Mouse (Mus musculus) cerebellum, postnatal 14 days (tissue): ENCODE measurements around the gene Tmem8.

ENCODE experiments used
- DNase-seq, 2 experiments: peaks; one replicate each; pipeline ENCODE4 v3.0.0; 2021; ENCODE audit warnings: mixed read lengths in 2 of 2

The Tmem8 gene

DNA sequence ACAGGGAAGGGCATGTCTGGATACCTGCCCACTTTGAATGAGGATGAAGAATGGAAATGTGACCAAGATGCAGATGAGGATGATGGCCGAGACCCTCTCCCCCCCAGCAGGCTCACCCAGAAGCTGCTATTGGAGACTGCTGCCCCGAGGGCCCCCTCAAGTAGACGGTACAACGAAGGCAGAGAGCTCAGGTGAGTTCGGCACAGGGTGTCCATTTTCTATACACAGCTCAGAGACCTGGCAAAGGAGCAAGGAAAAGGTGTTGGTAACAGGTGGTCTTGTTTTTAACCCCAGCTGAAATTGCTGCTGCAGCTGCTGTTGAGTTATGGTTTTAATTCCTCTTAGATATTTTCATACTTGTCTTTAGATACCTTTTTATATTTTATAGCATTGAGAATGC is 30.3 kb downstream of the Tmem8 start:
- no peak for DNase-seq

DNA sequence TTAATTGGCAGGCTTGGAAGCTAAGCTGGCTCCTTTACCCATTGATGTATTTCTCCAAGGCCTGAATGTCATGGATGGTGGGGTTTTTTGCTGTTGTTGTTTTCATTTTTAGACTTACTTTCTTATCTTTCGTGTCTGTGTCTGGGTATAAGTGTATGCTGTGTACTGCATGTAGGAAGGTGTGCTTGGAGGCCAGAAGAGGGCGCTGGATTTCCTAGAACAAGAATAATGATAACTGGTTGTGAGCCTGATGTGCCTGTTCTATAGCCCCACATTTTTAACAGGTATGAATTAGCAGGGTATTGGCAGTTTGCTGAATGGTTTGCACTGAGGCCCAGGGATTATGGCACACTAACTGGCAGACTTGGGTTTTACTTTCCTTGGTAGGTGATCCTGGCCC is 36.0 kb downstream of the Tmem8 start:
- no peak for DNase-seq

DNA sequence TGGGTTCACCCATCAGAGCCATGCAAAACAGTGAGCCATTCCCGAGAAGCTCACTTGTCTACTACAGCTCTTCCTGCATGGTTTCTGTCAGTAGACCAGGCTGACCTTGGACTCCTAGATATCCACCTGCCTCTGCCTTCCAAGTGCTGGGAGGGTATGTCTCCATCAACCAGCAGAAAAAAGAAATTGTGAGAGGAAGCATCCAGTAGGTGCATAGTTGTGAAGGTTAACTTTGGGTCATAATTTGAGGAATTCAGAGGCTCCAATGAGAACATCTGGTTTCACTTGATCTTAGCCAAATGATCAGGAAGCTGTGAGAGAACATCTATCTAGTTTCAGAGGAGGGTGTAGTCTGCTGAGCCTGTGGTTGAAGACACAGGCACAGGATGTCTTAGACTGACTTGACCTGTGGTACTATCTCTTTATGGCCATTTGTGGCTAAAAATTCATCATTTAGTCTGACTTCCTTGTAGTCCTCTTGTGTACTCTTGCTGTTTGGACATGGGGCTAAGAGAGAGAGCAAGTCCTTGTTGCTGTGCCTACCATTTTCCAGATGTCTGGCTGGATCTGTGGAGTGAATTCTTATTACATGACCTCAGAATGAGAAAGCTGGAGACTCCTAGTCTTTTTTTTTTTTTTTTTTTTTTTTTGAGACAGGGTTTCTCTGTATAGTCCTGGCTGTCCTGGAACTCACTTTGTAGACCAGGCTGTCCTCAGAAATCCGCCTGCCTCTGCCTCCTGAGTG is 39.0 kb downstream of the Tmem8 start:
- DNase-seq, result no peak

DNA sequence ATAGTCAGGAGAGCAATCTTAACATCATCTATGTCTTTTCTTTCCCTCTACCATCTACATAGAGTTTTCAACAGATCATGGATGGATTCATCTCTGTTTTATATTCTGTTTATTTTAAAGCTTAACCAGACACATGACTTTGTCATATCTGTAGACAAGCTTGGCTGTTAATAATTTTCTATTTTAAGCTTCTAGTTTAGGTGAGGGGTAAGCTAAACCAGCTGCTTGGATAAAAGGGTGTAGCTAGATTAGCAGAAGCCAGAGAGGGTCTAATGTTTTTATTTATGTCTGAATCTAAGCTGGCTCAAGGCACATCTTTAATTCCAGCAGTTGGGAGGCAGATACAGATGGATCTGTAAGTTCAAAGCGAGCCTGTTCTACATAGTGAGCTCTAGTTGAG is 49.6 kb downstream of the Tmem8 start:
- no peak for DNase-seq

DNA sequence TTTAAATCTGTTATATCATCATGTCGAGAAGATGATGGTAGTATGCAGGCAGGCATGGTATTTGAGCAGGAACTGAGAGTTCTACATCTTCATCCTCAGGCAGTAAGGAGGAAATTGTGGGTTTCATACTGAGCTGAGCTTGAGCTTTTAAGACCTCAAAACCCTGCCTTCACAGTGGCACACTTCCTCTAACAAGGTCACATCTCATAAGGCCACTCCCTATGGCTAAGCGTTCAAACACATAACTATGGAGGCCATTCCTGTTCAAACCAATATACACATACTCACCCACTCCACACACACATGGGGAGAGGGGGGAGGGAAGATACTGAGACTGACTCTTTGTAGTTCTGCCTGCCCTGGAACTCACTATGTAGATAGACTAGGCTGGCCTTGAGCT is 54.9 kb downstream of the Tmem8 start:
- DNase-seq, result no peak
